Mouse (Mus musculus) liver, adult 2 months (tissue): ENCODE measurements around the gene Taf4.

Experiments used
- CTCF ChIP-seq: fragments of 200-500 bp; IDR thresholded peaks from 2 replicates; pipeline ENCODE4 v1.5.1; 2011; ENCODE audit warnings: low read depth, low read length, control low read depth
- POLR2A ChIP-seq: fragments of 200-500 bp; IDR thresholded peaks from 2 replicates; pipeline ENCODE4 v1.6.1; 2011; ENCODE audit warnings: low read length, control low read depth; ENCODE audit not compliant: insufficient read depth; ENCODE audit errors: extremely low read depth

DNA sequence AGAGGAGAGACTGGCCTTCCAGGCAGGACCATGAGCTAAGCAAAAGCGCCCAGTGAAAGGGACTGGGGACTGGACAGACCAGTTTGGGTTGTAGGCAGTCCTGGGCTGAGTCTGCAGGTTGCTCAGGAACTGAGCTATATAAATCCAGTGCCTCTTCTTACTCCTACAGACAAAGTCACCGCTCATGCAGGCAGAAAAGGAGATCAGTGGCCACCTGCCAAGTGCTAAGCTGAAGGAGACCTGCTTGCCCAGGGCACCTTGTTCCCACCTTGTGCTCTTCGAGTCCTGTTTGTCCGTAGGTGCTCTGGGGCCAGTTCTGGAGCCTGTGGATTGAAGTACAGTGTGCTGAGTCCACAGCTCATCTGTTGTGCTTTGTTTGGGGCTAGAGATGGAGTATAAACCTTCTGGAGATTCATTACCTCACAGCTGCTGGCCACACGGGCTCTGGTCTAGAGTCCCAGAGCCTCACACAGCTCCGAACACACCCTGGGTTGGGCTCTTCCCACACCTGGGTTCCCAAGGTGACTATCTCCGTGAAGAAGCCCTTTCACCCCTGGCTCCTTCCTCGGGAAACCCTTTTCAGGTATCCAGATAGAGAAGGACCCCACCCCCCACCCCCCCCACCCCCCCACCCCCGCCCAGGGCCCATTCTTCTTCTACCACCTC lies 30.0 kb upstream of the Taf4 start:
- no peak for TF ChIP-seq POLR2A
- TF ChIP-seq CTCF = no peak
